Mouse (Mus musculus) hindbrain, postnatal 0 days (tissue): ENCODE measurements around the gene Gpd1. TPM values are rescaled to one million over a fixed set of nuclear protein-coding genes. Genes with fewer than 3 reads are reported as not detected.

Source experiments
- ATAC-seq: fragments of 200-750 bp; cut with Nextera tagmentation; 2 replicates; pipeline ENCODE4 v1.8.0; 2017; ENCODE audit warnings: mild to moderate bottlenecking, moderate TSS enrichment, moderate library complexity
- DNase-seq: peaks from one replicate; pipeline ENCODE4 v3.0.0-alpha.2; 2015; ENCODE audit warnings: low spot score
- H3K27ac ChIP-seq: fragments of 300-500 bp; sonication (generic); 2 replicates; pipeline ENCODE4 v1.5.1; 2014; ENCODE audit warnings: mild to moderate bottlenecking
- H3K27me3 ChIP-seq: fragments of 300-500 bp; sonication (generic); 2 replicates; pipeline ENCODE4 v1.6.1; 2014; ENCODE audit warnings: low read length, mixed read lengths; ENCODE audit not compliant: insufficient read depth
- H3K36me3 ChIP-seq: fragments of 300-500 bp; sonication (generic); 2 replicates; pipeline ENCODE4 v1.6.1; 2014; ENCODE audit warnings: low read length, mixed read lengths; ENCODE audit not compliant: insufficient read depth
- H3K4me1 ChIP-seq: fragments of 300-500 bp; sonication (generic); 2 replicates; pipeline ENCODE4 v1.6.1; 2014; ENCODE audit warnings: antibody characterized with exemption, low read length, mixed read lengths; ENCODE audit not compliant: insufficient read depth
- H3K4me2 ChIP-seq: fragments of 300-500 bp; sonication (generic); 2 replicates; pipeline ENCODE4 v1.6.1; 2014; ENCODE audit warnings: low read depth, mild to moderate bottlenecking, low read length, moderate library complexity, mixed read lengths
- H3K4me3 ChIP-seq: fragments of 300-500 bp; sonication (generic); 2 replicates; pipeline ENCODE4 v1.5.1; 2014; ENCODE audit warnings: low read length
- H3K9ac ChIP-seq: fragments of 300-500 bp; sonication (generic); replicated peaks from 2 replicates; pipeline ENCODE4 v1.6.1; 2014; ENCODE audit warnings: mild to moderate bottlenecking, low read length, moderate library complexity, mixed read lengths
- H3K9me3 ChIP-seq: fragments of 300-500 bp; sonication (generic); 2 replicates; pipeline ENCODE4 v1.6.1; 2016; ENCODE audit warnings: low read length, mixed read lengths
- CTCF ChIP-seq: IDR thresholded peaks from 2 replicates; pipeline ENCODE4 v1.5.1; 2016; ENCODE audit warnings: antibody characterized with exemption, control low read depth, low read depth
- WGBS: fragments of 180-500 bp; shearing (Covaris S2); extraction: QIAGEN DNeasy Blood & Tissue Kit; methylation state at CpG from one replicate; pipeline ENCODE4 v1.1.7; 2014; 5-methylcytosine and 5-hydroxymethylcytosine counted together
- polyA plus RNA-seq: library from polyadenylated mRNA; unstranded; fragments of >200 nt; fragmentation: Nextera tagmentation; extraction: Ambion mirVana; gene quantifications from 2 replicates; pipeline ENCODE4 v1.2.1, GENCODE M21; 2015
- total RNA-seq: library from RNA; depleted of rRNA; stranded (reverse); fragments of >200 nt; gene quantifications from 2 replicates; pipeline ENCODE4 v1.2.3, GENCODE M21; 2014

Gpd1 gene
- total and polyA plus RNA-seq, 2 experiments from 2014 or later: 2.5 to 3.7 TPM

DNA sequence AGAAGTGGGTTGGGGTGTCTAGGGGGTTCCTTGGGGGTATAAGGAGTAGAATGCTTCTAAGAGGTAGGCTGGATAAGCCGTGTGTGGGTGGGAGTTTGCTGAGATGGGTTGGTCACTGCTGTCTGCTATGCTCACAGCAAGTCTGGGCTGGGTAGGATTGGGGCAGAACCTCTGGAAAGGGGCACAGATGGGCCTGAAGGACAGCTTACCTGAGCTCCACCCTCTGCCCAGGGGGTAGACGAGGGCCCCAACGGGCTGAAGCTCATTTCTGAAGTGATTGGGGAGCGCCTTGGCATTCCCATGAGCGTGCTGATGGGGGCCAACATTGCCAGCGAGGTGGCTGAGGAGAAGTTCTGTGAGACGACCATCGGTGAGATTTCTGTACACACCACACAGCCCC is 2.5 kb downstream of the Gpd1 start:
- 85% methylated on average over 8 of the region's 8 CpGs for WGBS
- no peak for DNase-seq
- Histone ChIP-seq H3K4me3 (no peak overlapping the region), H3K9me3 (no peaks in the 10 kb centered on the region), H3K4me2 (no peak overlapping the region), H3K36me3 (no peaks in the 10 kb centered on the region), H3K27ac (no peak overlapping the region), H3K27me3 (no peaks in the 10 kb centered on the region), H3K9ac (no peak overlapping the region), H3K4me1 (peaks cover 36% of the 10 kb centered on the region)
- no peak for TF ChIP-seq CTCF
- ATAC-seq: no peak

DNA sequence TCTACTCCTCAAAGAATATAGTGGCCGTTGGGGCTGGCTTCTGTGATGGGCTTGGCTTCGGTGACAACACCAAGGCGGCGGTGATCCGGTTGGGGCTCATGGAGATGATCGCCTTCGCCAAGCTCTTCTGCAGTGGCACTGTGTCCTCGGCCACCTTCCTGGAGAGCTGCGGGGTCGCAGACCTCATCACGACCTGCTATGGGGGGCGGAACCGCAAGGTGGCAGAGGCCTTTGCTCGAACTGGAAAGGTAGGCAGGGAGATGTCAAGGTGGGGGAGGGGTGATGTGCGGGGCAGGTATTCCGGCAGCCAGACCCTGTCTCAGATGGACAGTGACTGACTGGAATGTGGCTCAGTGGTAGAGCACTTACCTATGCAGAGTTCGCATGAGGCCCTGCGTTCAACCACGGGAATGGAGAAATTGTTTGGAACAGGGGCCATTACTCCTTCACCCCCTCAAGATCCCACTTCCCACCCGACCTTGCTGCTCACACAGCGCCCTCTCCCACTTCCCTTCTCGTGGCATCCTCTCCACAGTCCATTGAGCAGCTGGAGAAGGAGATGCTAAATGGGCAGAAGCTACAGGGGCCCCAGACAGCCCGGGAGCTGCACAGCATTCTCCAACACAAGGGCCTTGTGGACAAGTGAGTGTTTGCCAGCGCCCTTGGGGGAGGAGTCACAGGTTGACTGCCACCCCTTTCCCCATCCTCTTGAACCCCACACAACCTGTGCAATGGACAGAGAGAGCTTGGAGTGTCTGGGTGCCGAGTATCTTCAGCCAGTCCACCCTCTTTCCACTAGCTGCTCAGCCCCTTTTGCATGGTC is 4.8 kb downstream of the Gpd1 start:
- WGBS: 80% methylated on average over 25 of the region's 25 CpGs
- no peak for DNase-seq
- Histone ChIP-seq H3K36me3 (no peaks in the 10 kb centered on the region), H3K4me2 (no peak overlapping the region), H3K4me1 (peaks cover 29% of the 10 kb centered on the region), H3K9ac (no peak overlapping the region), H3K27me3 (no peaks in the 10 kb centered on the region), H3K27ac (no peak overlapping the region), H3K4me3 (no peak overlapping the region), H3K9me3 (no peaks in the 10 kb centered on the region)
- TF ChIP-seq CTCF: no peak
- ATAC-seq: no peak

DNA sequence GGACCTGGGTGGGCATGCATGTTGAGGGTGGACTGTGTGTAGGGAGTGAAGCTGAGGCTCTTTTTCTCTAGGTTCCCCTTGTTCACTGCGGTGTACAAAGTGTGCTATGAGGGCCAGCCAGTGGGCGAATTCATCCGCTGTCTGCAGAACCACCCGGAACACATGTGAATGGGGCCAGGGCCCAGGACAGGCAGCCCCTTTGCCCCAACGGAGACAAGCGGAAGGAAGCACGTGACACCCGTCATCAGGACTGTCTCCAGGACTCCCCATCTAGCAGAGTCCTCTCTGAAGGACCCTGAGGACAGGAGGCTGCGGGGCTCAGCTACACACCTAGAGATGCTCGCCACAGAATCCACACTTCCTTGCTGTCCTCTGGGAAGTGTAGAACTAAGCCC is 5.8 kb downstream of the Gpd1 start:
- H3K4me2 ChIP-seq: no peak overlapping the region
- ATAC-seq: no peak

DNA sequence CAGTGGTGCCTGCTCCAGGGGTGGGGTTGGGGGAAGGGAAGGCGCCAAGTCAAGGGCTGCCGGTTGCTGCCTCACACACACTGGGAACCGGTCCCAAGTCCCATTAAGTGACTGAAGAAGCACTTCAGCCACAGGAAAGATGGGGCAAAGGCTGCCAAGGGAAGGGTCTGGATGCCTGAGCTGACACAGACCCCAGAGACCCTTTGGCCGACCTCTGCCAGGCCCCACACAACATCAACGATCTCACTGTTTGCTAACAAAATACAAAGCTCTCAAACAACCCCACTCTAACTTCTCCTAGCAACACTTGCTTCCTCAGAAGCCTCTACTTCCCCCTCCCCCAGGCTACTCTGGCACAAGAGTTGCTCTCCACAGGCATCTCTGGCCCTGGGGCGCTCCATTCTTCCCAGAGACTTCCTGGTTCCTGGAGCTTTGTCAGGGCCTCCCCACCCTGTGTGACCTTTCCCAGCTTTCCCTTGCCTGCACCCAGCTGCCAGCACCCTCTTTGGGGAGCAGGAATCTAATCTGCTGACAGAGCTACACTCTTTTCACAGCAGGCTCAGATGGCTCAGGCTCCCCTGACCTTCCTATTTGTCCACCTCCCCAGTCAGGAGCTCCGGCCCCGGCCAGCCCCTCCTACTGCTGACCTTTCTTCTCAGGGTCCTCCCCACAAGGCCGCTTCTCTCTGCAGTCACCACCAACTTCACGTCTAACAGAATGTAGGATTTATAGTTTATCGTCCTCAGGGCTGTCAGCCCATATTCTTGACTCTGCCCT is 6.4 kb downstream of the Gpd1 start:
- ATAC-seq (no peak), DNase-seq (peak; percentile 57)
- peaks cover 25% of the 10 kb centered on the region for H3K4me1 ChIP-seq
- no peak for TF ChIP-seq CTCF
- no peaks in the 10 kb centered on the region for H3K36me3 ChIP-seq
- no peaks in the 10 kb centered on the region for H3K27me3 ChIP-seq
- no peaks in the 10 kb centered on the region for H3K9me3 ChIP-seq
- H3K4me3 ChIP-seq: no peak overlapping the region
- WGBS: 14% methylated on average over 10 of the region's 11 CpGs
- peak overlapping the region; percentile 59 for H3K4me2 ChIP-seq
- peak overlapping the region; percentile 87 for H3K9ac ChIP-seq
- H3K27ac ChIP-seq: peak overlapping the region; percentile 78

More for the DNA sequence above, 5.8 kb downstream of the Gpd1 start:
- no peak overlapping the region for H3K4me3 ChIP-seq
- no peak for TF ChIP-seq CTCF
- WGBS: 48% methylated on average over 10 of the region's 10 CpGs
- no peak for DNase-seq
- H3K36me3 ChIP-seq: no peaks in the 10 kb centered on the region
- peaks cover 25% of the 10 kb centered on the region for H3K4me1 ChIP-seq
- no peaks in the 10 kb centered on the region for H3K9me3 ChIP-seq
- peak overlapping the region; percentile 78 for H3K27ac ChIP-seq
- no peaks in the 10 kb centered on the region for H3K27me3 ChIP-seq
- H3K9ac ChIP-seq: no peak overlapping the region

DNA sequence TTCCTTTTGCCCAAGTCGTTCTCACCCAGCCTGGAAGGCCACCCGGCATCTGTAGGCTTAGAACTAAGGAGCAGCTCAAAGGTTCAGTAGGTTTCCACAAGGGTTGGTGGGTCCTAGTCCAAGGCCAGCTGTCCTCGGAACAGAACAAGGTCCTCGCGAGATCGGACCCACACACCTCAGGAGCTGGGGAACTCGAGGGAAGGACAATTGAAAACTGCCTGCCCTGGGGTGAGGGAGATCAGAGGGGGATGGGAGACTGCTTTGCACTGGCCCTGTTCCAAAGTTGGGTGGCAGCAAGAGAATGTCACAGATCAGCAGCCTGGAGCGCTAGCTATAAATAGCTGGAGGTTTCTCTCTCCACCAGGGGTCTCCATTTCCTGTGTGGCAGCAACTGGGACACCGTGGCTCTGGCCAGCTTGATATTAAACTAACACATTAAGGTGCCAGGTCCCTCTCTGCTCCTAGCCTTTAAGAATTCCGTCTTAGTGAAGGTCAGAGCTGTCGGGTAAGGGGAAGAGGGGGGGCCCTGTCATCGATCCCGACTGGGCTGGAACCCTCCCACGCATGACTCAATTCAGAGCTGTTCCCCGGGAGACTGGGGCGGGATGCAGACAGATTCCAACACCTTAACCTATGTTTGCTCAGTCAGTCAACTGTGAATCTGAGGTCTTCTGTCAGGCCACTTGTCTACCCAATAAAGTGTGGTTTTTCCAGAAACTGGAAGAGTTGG is 7.1 kb downstream of the Gpd1 start:
- Histone ChIP-seq H3K4me1 (peaks cover 25% of the 10 kb centered on the region), H3K9me3 (no peaks in the 10 kb centered on the region), H3K4me3 (peak overlapping the region; percentile 67), H3K9ac (peak overlapping the region; percentile 87), H3K27ac (peak overlapping the region; percentile 78), H3K4me2 (peak overlapping the region; percentile 59), H3K27me3 (no peaks in the 10 kb centered on the region), H3K36me3 (no peaks in the 10 kb centered on the region)
- WGBS: 5% methylated on average over 16 of the region's 16 CpGs
- peak; percentile 85 for DNase-seq
- 0 out of 2 replicates have a peak, but pooled peaks have one; percentile 9 for ATAC-seq
- TF ChIP-seq CTCF: peak; percentile 71

DNA sequence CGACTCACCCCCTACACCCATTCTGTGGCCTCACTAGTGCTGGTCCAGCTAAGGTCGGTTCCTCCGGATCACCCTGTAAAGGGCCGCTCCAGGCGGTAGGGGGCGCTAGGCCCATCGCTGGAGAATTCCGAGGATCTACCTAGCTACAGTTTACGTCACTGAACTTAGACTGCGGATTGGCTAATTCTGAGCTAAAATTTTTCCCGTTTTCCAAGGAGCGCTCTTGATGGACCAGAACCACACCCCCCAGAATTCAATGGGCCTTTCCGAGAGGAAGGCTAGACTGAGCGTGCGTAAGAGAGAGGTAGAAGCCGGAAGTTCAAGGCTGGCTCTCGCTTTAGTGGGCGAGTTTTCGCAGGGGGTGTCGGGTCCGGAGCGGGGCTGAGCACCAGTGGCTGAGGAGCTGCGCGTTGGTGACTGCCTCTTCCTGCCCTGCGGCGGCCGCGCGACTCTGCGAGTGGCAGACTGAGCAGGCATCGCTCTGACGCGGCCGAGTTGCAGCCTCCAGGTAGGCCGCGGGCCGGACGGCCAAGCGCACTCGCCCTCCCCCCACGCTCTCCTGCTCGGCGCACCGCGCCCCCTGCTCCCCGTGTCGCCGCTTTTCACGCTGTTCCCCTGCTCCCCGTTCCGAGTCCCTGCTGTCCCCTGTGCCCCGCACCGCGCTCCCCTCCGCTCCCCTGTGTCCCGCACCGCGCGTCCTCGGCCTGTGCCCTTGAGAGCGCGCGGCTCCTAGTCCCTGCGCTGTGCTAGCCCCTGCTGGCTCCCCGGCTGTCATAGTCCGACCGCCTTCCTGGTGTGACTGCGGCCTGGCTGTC is 8.2 kb downstream of the Gpd1 start, which contains the start of gene Cox14:
Cox14 (plus strand) TSS at position 278 of the 815 bp plus-strand sequence.
- ATAC-seq: peak; percentile 96
- Histone ChIP-seq H3K9ac (peak within 1 kb of the TSS; percentile 87), H3K4me1 (peaks cover 25% of the 10 kb centered on the region), H3K4me2 (peak within 1 kb of the TSS; percentile 77), H3K9me3 (no peaks in the 10 kb centered on the region), H3K27ac (peak within 1 kb of the TSS; percentile 91), H3K4me3 (peak within 1 kb of the TSS; percentile 67), H3K36me3 (no peaks in the 10 kb centered on the region), H3K27me3 (no peaks in the 10 kb centered on the region)
- WGBS: under 1% methylated on average over 66 of the region's 68 CpGs
- TF ChIP-seq CTCF: peak; percentile 97
- peak; percentile 99 for DNase-seq
